Mouse (Mus musculus) heart, embryonic 15.5 days (tissue): ENCODE results near the gene Dbil5. TPM values are rescaled to one million over a fixed set of nuclear protein-coding genes. Genes with fewer than 3 reads are reported as not detected.
"Not testable (repeated sequence)": the region's sequence is repeated elsewhere in the genome, so short reads cannot be mapped to it uniquely, and the experiment has no call there.

ENCODE experiments used
- ATAC-seq: fragments of 200-750 bp; cut with Nextera tagmentation; replicated peaks from 2 replicates; pipeline ENCODE4 v1.8.0; 2017; ENCODE audit warnings: low read depth, moderate TSS enrichment; ENCODE audit not compliant: insufficient number of reproducible peaks, insufficient read depth, low FRiP score
- H3K27ac ChIP-seq: fragments of 300-500 bp; sonication (generic); 2 replicates; pipeline ENCODE4 v1.5.1; 2015; ENCODE audit warnings: mild to moderate bottlenecking, inconsistent platforms
- H3K27me3 ChIP-seq: fragments of 300-500 bp; sonication (generic); 2 replicates; pipeline ENCODE4 v1.6.1; 2015; ENCODE audit warnings: inconsistent platforms
- H3K36me3 ChIP-seq: fragments of 300-500 bp; sonication (generic); 2 replicates; pipeline ENCODE4 v1.6.1; 2015; ENCODE audit warnings: mild to moderate bottlenecking, inconsistent platforms
- H3K4me1 ChIP-seq: fragments of 300-500 bp; sonication (generic); replicated peaks from 2 replicates; pipeline ENCODE4 v1.6.1; 2015; ENCODE audit warnings: inconsistent platforms
- H3K4me2 ChIP-seq: fragments of 300-500 bp; sonication (generic); 2 replicates; pipeline ENCODE4 v1.6.1; 2015; ENCODE audit warnings: inconsistent platforms, mild to moderate bottlenecking, moderate library complexity
- H3K4me3 ChIP-seq: fragments of 300-500 bp; sonication (generic); 2 replicates; pipeline ENCODE4 v1.5.1; 2015; ENCODE audit warnings: mild to moderate bottlenecking, inconsistent platforms
- H3K9ac ChIP-seq: fragments of 300-500 bp; sonication (generic); 2 replicates; pipeline ENCODE4 v1.6.1; 2015; ENCODE audit warnings: mild to moderate bottlenecking, inconsistent platforms
- H3K9me3 ChIP-seq: fragments of 300-500 bp; sonication (generic); replicated peaks from 2 replicates; pipeline ENCODE4 v1.6.1; 2016; ENCODE audit warnings: inconsistent platforms
- WGBS: fragments of 180-500 bp; shearing (Covaris S2); methylation state at CpG from one replicate; pipeline ENCODE4 v1.1.7; 2015; ENCODE audit warnings: mixed read lengths; 5-methylcytosine and 5-hydroxymethylcytosine counted together
- polyA plus RNA-seq: library from polyadenylated mRNA; unstranded; fragments of >200 nt; fragmentation: Nextera tagmentation; extraction: Ambion mirVana; gene quantifications from 2 replicates; pipeline ENCODE4 v1.2.1, GENCODE M21; 2015

Dbil5 gene
- polyA plus RNA-seq, 1 experiment from 2014 or later, result 1.0 TPM

DNA sequence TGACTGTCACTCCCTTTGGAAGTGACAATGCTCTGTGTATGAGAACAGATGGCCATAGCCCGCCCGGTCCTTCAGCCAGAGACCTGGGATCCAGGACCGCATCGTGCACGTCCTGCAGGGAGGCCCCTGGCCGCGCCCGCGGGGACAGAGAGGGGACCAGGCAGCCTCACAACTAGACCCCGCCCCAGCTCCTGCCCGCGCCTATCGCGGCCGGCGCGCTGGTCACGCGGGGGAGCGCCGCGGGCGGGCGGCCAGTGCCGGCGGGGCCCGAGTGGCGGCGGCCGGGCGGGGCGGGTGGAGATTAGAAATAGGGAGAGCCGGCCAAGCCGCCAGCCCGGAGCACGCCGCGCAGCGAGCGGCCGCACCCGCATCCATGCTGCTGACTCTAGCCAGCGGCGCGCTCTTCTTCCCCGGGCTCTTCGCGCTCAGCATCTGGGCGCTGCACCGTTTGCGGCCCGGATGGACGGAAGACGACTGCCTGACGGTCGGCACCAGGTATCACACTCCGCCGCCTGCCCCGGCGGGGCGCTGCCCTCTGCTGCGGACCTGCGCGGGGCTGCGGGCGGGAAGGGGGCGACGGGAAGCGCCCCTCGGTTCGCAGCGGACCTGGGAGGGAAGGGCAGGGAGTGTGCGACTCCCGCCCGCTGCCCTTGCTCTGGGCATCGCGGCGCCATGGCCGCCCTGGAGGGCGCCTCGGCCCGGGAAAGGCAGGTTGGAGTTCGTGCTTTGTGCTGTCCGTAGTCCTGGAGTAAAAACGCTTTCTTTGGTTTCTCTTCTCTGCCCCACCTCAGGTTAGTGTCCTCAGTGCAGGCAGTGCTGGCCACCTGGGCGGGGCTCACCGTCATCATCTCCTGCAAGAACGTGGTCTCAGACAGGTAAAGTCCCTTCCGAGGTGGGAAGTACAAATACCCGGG, 15.4 kb upstream of the Dbil5 start:
- peak overlapping the region; percentile 76 for H3K27ac ChIP-seq
- no peaks in the 10 kb centered on the region; the same call in 1 of the 2 replicates for H3K27me3 ChIP-seq
- H3K9me3 ChIP-seq, result no peaks in the 10 kb centered on the region
- peaks cover 13% of the 10 kb centered on the region for H3K4me1 ChIP-seq
- 1% methylated on average over 84 of the region's 90 CpGs for WGBS
- peak overlapping the region; percentile 89 for H3K4me2 ChIP-seq
- no peaks in the 10 kb centered on the region for H3K36me3 ChIP-seq
- peak overlapping the region; percentile 79 for H3K9ac ChIP-seq
- H3K4me3 ChIP-seq, result peak overlapping the region; percentile 76
- peak; percentile 97 for ATAC-seq

DNA sequence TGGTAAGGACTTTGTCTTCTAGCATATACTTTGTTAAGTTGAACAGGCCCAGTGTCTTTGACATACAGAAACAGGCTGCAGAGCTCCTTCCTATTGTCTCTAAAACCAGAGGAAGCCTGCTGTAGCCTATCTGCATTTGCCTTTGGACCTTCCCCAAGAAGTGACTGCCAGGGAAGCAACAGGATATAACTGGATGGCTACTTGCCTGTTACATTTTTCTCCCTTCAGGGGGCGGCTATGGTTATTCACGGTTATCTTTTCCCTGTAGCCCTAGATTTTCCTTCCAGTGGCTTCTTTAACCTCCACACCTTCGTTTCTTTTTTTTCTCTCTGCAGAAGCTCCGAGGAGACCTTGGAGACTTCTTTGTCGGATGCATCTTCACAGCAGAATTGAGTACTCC, 10.6 kb upstream of the Dbil5 start:
- no peaks in the 10 kb centered on the region for H3K27me3 ChIP-seq
- no peak overlapping the region for H3K4me3 ChIP-seq
- no peak for ATAC-seq
- WGBS, result 74% methylated on average over 5 of the region's 5 CpGs
- H3K9ac ChIP-seq, result no peak overlapping the region
- H3K9me3 ChIP-seq, result no peaks in the 10 kb centered on the region
- H3K4me2 ChIP-seq, result no peak overlapping the region
- H3K4me1 ChIP-seq, result peaks cover 6% of the 10 kb centered on the region
- no peak overlapping the region for H3K27ac ChIP-seq
- peaks cover 17% of the 10 kb centered on the region for H3K36me3 ChIP-seq

DNA sequence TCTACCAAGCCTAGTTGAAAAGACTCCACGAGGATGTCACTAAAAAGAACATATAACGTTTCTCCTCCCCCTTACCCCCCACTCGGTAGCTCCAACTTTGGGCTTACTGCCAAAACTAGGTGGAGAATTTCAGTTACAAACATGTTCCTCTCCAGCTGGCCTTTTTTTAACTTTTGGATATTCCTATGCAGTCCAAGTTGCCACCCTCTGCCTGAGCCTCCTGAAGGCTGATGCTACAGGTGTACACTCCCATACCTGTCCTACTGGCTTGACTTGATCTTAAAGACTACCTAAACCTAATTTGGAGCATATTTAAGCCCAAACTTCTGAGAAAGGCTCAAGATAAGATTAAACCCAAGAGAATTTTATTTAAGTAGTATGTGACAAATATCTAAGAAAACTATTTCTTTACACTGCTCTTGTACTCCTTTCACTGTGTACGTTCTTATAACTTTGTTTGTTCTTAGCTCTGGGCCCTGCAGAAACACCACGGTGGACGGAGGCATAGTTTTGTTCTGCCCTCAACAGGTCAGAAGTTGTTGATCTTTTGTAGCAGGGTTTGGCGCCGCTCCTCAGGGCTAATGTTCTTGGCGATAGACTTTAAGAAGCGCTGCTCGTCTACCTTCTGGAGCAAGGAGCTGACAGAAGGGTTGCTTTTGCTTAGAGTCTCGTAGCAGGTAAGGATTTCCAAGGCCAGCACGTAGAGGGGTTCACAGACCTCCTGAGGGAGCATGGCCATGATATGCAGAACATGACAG, 7.0 kb upstream of the Dbil5 start:
- Histone ChIP-seq H3K4me1 (no peaks in the 10 kb centered on the region), H3K4me3 (no peak overlapping the region), H3K4me2 (no peak overlapping the region), H3K27ac (no peak overlapping the region), H3K9me3 (no peaks in the 10 kb centered on the region), H3K36me3 (peaks cover 37% of the 10 kb centered on the region), H3K27me3 (no peaks in the 10 kb centered on the region), H3K9ac (no peak overlapping the region)
- no peak for ATAC-seq
- 77% methylated on average over 13 of the region's 13 CpGs for WGBS

DNA sequence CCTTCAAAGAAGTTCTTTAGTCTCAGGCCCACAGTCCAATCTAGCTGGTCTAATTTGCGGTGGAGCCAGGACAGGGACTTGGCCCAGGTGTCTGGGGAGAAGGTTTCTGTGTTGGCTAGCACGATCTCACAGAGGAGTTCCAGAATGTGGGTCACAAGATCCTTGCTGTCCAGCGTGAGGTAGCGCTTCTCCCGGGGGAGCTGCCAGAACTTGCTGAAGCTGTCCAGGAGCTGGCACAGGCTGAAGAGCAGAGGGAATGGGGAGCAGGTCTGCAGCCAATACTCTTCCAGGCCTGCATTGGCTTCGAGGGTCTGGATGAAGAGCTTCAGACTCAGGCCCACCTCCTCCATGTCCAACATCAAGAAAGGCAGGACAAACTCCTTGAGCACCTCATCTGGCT, 5.8 kb upstream of the Dbil5 start:
- H3K27me3 ChIP-seq, H3K4me2 ChIP-seq, H3K9me3 ChIP-seq, H3K27ac ChIP-seq, H3K9ac ChIP-seq, ATAC-seq, H3K4me3 ChIP-seq, H3K4me1 ChIP-seq: not testable (repeated sequence)
- peaks cover 37% of the 10 kb centered on the region for H3K36me3 ChIP-seq
- 90% methylated on average over 5 of the region's 6 CpGs for WGBS

DNA sequence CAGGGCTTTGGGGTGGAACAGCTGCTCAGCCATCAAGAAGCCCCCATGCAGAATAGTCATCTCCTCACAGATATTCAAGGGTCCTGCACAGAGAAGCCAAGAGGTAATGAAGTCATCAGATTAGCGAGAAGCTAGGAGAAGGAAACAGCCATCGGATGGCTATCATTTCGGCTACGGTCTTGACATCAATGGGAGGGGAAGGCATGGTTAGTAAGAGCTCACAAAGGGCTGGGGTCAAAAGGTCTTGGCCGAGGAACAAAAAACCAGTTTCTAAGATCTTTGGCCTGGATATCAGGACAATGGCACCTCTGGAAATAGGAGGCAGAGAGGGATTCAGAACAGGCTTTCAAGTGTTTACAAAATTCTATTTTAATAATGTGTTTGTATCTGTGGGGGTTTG, 3.6 kb upstream of the Dbil5 start:
- WGBS, result 82% methylated on average over 5 of the region's 5 CpGs
- Histone ChIP-seq H3K27ac (no peak overlapping the region), H3K27me3 (no peaks in the 10 kb centered on the region), H3K4me2 (no peak overlapping the region), H3K9me3 (no peaks in the 10 kb centered on the region), H3K4me3 (no peak overlapping the region), H3K36me3 (peaks cover 26% of the 10 kb centered on the region), H3K9ac (no peak overlapping the region), H3K4me1 (peaks cover 8% of the 10 kb centered on the region)
- no peak for ATAC-seq

DNA sequence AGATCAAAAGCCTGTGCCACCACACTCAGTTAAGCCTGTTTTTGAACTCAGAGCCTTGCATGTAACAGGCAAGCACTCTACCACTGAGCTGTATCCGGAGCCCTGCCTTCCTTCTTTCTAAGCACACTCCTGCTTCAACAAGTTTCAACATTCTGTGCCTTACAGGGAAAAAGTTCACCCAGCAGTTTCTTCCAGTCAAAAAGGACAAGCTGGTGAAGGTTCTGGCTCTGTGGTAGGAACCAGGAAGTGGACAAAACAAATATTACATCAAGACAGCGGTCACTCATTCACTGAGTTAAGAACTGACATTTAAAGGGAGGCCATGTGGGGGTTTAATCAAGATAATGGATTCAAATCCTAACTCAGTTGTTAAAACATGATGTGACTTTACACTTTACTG, 2.4 kb upstream of the Dbil5 start:
- Histone ChIP-seq H3K4me3 (no peak overlapping the region), H3K9ac (no peak overlapping the region), H3K27ac (no peak overlapping the region), H3K9me3 (no peaks in the 10 kb centered on the region), H3K27me3 (no peaks in the 10 kb centered on the region), H3K4me2 (no peak overlapping the region), H3K36me3 (peaks cover 30% of the 10 kb centered on the region), H3K4me1 (peaks cover 8% of the 10 kb centered on the region)
- no peak for ATAC-seq
- 91% methylated on average over 2 of the region's 2 CpGs for WGBS

DNA sequence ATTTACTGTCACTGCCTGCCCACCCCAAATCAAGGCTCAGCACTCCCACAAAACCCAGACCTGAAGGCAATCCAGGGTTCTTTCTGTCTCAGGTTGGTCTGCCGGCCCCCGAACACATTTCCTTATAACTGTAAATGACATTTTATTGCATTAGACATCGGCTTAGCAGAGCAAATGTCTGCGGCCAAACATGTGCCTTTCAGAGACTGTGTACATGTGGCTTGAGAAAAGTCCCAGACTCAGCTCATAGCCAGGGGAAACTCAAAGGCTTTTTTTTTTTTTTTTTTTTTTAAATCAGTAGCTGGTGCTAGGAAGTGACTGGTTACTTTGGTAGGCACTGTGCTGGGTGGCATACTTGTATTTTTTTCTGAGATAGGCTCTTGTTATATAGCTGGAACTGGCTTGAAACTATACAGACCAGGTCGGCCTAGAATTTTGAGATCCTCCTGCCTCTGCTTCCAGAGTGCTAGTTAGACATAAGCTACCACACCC, 1.3 kb upstream of the Dbil5 start:
- H3K9ac ChIP-seq, result no peak overlapping the region
- WGBS, result 89% methylated on average over 5 of the region's 5 CpGs
- H3K36me3 ChIP-seq, result peaks cover 32% of the 10 kb centered on the region
- H3K4me3 ChIP-seq, result peak overlapping the region; percentile 77
- H3K4me2 ChIP-seq, result peak overlapping the region; percentile 79
- peak overlapping the region; percentile 88; the same call in 1 of the 2 replicates for H3K27ac ChIP-seq
- H3K27me3 ChIP-seq, result no peaks in the 10 kb centered on the region
- ATAC-seq, result no peak
- H3K4me1 ChIP-seq, result peaks cover 8% of the 10 kb centered on the region
- no peaks in the 10 kb centered on the region for H3K9me3 ChIP-seq

DNA sequence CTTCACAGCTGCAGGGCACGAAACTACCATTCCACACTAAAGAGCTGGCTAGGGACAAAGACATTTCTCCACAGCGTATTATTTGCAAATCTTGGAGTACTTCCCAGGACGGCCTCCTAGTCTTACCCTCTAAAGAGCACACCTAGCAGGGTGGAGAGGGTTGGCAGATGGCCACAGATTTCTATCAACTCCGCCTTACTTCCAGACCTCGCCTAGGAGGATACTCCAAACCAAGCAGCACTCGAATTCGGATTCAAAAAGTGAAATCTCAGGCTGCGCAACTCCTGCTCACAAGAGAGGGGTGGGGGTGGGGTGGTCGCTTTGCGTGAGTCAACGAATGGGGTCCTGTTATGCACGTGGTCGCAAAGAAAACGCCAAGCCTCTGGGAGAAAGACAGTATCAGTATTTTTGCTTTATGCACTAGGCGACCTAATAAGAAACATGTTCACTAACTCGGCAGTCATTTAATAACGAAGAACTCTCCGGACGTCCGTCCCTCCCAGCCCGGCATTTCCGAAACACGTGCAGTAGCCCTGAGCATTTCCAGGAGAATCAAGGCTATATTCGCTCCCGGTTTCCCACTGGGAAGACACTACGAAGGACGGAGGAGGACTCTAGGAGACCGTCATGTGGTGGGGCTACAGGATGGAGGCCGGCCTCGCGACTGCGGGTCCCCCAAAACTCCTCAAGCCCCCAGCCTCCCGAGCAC, 573 bp upstream of the Dbil5 start:
- H3K9ac ChIP-seq, result peak overlapping the region; percentile 87
- no peaks in the 10 kb centered on the region for H3K27me3 ChIP-seq
- H3K4me1 ChIP-seq, result peaks cover 8% of the 10 kb centered on the region
- no peaks in the 10 kb centered on the region for H3K9me3 ChIP-seq
- peak overlapping the region; percentile 79 for H3K4me2 ChIP-seq
- H3K36me3 ChIP-seq, result peaks cover 38% of the 10 kb centered on the region
- peak overlapping the region; percentile 88 for H3K27ac ChIP-seq
- peak overlapping the region; percentile 77 for H3K4me3 ChIP-seq
- ATAC-seq, result peak; percentile 21
- WGBS, result 2% methylated on average over 33 of the region's 33 CpGs

DNA sequence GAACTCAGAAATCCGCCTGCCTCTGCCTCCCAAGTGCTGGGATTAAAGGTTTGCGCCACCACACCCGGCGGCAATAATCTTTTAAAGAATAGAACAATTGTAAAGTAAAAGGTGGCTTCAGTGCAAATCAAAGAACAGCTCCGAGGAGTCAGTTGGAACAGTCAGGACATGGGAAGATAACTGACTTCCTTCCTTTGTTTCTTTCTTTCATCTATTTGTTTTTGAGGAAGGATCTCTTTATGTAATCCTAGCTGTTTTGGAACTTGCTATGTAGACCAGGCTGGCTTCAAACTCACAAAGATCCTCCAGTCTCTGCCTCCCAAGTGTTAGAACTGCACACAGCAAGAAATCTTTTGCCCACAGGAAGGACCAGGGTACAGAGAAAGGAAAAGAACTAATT, 7.2 kb downstream of the Dbil5 start:
- Histone ChIP-seq H3K4me3 (no peak overlapping the region), H3K36me3 (peaks cover 39% of the 10 kb centered on the region), H3K9ac (no peak overlapping the region), H3K4me1 (no peaks in the 10 kb centered on the region), H3K9me3 (no peaks in the 10 kb centered on the region), H3K4me2 (no peak overlapping the region), H3K27ac (no peak overlapping the region), H3K27me3 (no peaks in the 10 kb centered on the region)
- ATAC-seq, result no peak
- WGBS, result 80% methylated on average over 5 of the region's 5 CpGs

DNA sequence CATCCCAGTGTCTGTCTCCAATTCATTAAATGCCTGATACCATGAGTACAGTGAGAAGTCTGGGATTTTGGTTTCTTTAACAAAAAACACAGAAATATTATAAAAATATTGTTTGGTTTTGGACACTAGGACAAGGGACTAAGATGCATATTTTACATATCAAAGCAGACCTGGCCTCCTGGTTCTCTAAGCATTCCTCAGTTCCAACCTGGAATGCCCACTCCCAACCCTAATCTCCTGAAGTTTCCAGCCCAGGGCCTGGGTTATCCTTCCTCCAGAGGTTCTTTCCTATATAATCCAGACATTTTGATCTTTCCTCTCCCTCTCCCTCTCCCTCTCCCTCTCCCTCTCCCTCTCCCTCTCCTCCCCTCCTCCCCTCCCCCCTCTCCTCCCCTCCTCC, 7.6 kb downstream of the Dbil5 start:
- Histone ChIP-seq H3K9me3 (no peaks in the 10 kb centered on the region), H3K9ac (no peak overlapping the region), H3K4me3 (no peak overlapping the region), H3K4me2 (no peak overlapping the region), H3K36me3 (peaks cover 36% of the 10 kb centered on the region), H3K27me3 (no peaks in the 10 kb centered on the region), H3K27ac (no peak overlapping the region), H3K4me1 (no peaks in the 10 kb centered on the region)
- ATAC-seq, result no peak

DNA sequence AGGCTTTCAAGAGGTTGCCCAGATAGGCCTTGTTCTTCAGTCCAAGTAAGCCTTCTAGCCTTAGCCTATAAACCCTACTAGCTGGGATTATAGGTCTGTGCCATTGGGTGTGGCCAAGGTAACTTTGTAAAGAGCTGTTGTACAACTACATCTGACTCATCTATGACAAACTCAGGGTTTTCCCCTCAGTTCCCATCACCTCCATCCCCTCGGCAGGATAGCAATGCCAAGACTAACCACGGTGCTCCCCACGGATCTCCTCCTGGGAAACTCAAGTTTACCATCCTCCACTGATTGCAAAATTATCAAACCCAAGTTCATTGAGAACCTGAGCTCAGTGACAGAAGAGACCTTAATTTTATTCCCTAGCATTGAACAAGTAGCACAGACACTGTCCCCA, 18.7 kb downstream of the Dbil5 start:
- Histone ChIP-seq H3K4me3 (no peak overlapping the region), H3K4me1 (no peaks in the 10 kb centered on the region), H3K36me3 (peaks cover 62% of the 10 kb centered on the region), H3K27me3 (no peaks in the 10 kb centered on the region), H3K9ac (no peak overlapping the region), H3K4me2 (no peak overlapping the region), H3K9me3 (no peaks in the 10 kb centered on the region), H3K27ac (no peak overlapping the region)
- WGBS, result 90% methylated on average over 3 of the region's 3 CpGs
- ATAC-seq, result no peak
